Mouse (Mus musculus) hindbrain, embryonic 12.5 days (tissue): ENCODE results near the gene Csta1. TPM values are rescaled to one million over a fixed set of nuclear protein-coding genes. Genes with fewer than 3 reads are reported as not detected.

Experiments
- polyA plus RNA-seq: library from polyadenylated mRNA; unstranded; fragments of >200 nt; fragmentation: Nextera tagmentation; extraction: Ambion mirVana; gene quantifications from 2 replicates; pipeline ENCODE4 v1.2.1, GENCODE M21; 2016

Csta1 gene
- polyA plus RNA-seq, 1 experiment from 2014 or later: not detected

Other genes starting within 250 kb of the Csta1 start
- 2.3 and 2.4 TPM in 2 replicates for gene Parp9, start 192.8 kb downstream of the Csta1 start, polyA plus RNA-seq
- gene Dtx3l, start 192.1 kb downstream of the Csta1 start, polyA plus RNA-seq: 2.0 and 2.3 TPM in 2 replicates
- gene Kpna1, start 152.5 kb downstream of the Csta1 start, polyA plus RNA-seq: 84.0 and 86.8 TPM in 2 replicates
- gene Wdr5b, start 90.1 kb downstream of the Csta1 start, polyA plus RNA-seq: 12.6 and 13.2 TPM in 2 replicates
- gene Fam162a, start 59.6 kb downstream of the Csta1 start, polyA plus RNA-seq: 172 and 196 TPM in 2 replicates
- gene Ccdc58, start 59.6 kb downstream of the Csta1 start, polyA plus RNA-seq: 56.6 and 61.1 TPM in 2 replicates
- 0.66 TPM in 1 of 2 replicates, not detected in the other for gene Stfa2l1, start 25.6 kb upstream of the Csta1 start, polyA plus RNA-seq
- 2.7 and 3.3 TPM in 2 replicates for gene Gm5483, start 53.0 kb upstream of the Csta1 start, polyA plus RNA-seq
- not detected in 2 replicates for gene Gm5416, start 79.2 kb upstream of the Csta1 start, polyA plus RNA-seq
- not detected in 2 replicates for gene 2010005H15Rik, start 90.2 kb upstream of the Csta1 start, polyA plus RNA-seq
- 3.1 and 5.1 TPM in 2 replicates for gene Stfa1, start 145.7 kb upstream of the Csta1 start, polyA plus RNA-seq
- not detected in 2 replicates for gene BC117090, start 203.1 kb upstream of the Csta1 start, polyA plus RNA-seq
- 5.0 and 6.4 TPM in 2 replicates for gene BC100530, start 236.5 kb upstream of the Csta1 start, polyA plus RNA-seq